Mouse (Mus musculus) cerebellum, adult 11 months (tissue): ENCODE results near the gene Lrrc20.

Source experiments
- DNase-seq: peaks from one replicate; pipeline ENCODE4 v3.0.0; 2022

Gene Lrrc20

DNA sequence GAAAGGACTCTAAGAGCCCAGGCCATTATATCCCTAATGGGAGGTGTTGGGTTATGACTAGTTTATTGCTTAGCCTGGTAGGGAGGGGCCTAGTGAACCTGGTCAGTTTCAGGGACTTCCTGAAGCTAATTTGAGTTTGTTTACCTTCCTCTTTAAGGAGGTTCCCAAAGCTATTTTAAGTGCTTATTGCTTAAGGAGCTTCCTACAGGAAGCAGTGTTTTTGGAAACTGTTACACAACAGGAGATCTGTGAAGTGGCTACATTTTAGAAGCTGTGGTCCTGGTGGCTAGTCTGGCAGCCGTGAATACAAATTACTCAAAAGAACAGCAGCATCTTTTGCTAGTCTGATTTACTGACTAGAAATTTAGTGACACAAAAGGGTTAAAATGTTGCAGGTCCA lies 1.3 kb upstream of the Lrrc20 start:
- no peak for DNase-seq

DNA sequence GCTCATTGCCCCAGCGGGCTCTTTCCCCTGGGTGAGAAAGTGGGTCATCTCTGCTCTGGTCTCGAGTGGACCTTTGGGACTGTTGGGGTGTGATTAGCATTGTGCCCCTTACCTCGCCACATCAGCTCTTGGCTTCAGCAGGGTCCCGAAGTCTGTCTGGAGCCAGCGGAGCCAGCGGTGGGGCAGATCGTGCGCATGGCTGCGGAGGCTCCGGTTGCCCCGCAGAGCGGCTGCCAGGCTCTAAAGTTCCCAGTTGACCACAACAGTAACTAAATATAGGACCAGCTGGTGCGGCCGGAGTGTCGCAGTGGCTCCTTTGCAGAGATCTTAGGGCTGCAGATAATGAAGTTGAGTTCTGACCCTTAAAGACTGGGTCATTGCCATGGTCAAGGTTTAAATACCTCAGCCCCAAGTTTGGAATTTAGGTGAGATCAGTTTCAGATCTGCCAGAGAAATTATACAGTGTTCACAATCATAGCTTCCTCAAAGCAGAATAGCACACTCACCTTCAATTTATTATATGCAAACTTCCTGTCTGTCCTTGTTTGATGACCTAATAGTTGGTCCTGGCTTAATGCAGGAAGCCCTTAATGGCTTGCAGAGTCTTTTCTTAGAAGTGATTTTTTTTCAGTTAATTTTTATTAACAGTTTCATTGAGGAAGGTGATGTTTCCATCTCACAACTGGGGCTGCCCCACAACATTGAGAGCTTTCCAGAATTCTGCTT lies 1.0 kb downstream of the Lrrc20 start:
- DNase-seq: no peak

- DNase-seq: no peak
Observed at GRCm38 (mm10) chr10:61479461-61479860, 3.9 kb downstream of the Lrrc20 start.

- no peak for DNase-seq
Observed at GRCm38 (mm10) chr10:61479927-61480326, 4.3 kb downstream of the Lrrc20 start.

GRCm38 (mm10) chr10:61480488-61480887 lies 4.9 kb downstream of the Lrrc20 start:
- no peak for DNase-seq

DNA sequence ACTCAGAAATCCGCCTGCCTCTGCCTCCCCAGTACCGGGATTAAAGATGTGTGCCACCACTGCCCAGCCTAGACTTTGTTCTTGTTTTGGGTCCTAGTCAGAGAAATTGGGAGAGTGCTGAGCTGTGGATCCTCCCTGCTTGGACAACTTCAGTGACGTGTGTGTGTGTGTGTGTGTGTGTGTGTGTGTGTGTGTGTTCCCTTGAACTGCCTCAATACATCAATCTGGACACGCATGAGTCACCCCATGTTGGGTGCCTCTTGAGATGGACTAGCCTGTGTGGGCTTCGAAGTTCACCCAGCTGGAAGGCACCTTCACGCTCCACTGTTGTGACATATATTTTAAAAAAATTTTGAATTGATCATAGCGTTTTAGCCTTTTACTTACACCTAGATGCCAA lies 7.2 kb downstream of the Lrrc20 start:
- no peak for DNase-seq

- DNase-seq: no peak
Observed at GRCm38 (mm10) chr10:61484801-61485200, 9.2 kb downstream of the Lrrc20 start.

- DNase-seq: no peak
Observed at GRCm38 (mm10) chr10:61486551-61487339, 11.1 kb downstream of the Lrrc20 start.

GRCm38 (mm10) chr10:61488522-61489110 lies 13.0 kb downstream of the Lrrc20 start:
- DNase-seq: no peak

GRCm38 (mm10) chr10:61491573-61491972 lies 16.0 kb downstream of the Lrrc20 start:
- no peak for DNase-seq

DNA sequence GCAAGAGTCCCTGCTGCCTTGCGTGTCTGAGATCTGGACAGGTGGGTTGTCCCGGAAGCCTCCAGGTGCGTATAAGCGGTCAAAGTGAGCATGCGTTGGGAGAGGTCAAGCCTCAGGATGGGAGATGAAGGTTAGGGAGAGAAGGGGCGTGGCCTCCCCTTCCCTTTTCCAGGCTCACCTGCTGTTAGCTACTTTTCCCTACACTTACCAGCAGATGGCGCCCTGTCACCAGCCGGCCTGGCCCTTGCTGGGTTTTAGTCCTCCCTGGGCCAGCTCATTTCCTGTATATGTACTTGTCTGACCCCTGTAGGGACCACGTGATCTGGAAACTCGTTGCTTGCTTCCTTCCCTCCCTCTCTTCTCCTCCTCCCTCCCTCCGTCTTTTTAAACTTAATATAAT lies 16.4 kb downstream of the Lrrc20 start:
- peak; percentile 73 for DNase-seq

DNA sequence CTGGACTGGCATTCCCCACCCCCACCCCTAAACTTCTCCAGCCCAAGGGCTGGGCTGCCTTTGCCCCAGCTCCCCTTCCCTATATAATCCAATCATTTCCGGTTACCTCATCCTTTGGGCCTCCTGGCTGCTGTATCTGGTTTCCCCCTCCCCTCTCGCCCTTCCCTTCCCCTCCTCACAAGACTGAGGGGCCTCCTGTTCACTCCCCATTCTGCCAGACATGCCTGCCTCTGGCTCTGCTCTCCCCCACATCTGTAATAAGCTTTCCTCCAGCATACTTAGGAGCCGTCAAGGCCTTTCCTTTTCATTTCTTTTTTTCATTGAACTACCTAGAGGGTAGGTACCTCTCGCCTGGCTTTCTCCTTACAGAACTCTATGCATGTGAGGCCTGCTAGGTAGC lies 19.9 kb downstream of the Lrrc20 start:
- DNase-seq: no peak

DNA sequence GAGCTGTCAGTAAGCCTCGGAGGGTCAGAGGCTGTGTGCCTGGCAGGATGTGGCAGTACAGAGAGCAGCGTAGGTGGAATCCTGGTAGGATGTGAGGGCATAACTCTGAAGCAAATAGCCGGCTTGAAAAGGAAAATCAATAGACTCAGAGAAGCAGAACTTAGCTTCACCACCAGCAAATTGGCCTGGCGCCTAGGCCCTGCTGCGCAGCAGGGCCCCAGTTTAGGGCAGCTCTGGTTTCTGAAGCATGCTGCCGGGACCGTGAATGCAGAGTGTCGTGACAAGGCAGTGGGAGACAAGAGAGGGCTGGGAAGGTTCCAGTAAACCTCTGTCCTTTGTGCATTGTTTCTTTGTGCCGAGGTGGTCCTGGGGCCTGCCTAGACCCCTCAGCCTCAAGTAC lies 20.6 kb downstream of the Lrrc20 start:
- DNase-seq: no peak

DNA sequence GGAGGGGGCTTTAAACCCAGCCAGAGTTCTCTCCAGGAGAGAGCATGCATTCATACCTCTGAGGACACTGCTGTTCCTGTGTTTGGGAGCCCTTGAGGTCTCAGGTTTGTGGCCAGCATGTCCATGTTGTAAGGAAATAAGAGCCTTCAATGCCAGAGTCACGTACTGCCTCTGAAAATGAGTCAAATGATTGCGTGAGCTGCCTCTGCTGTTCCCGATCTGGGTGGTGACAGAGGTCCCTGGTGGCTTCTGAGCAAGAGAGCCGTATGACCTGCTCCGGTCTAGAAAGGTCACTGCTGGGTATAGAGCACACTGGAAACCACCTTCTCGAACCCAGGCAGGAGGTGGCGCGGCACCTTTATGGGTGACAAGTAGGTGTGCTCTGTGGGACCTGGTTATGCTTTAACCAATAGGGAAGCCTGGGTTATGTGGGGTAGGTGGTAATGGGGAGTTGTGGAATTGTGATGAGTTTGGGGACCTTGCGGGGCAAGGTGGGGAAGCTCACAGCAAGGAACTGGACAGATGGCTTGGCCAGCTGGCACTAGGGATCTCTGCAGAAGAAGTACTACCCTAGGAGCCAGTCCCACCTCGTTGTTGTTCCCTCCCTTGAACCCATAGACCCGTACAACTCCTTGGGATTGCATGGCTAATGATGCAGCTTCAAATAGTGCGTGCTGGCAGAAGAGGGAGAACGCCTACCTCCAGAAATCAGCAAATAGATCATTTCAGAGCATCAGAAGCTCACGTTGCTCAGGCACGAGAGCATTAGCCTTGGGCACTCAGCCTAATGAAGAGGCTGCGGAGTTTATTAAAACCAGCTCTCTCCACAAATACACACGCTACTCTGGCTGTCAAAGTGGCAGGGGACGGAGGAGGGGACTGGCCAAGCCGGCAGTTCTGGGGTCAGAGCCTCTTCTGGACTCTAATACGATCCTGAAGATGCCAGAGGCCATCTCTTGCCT lies 24.2 kb downstream of the Lrrc20 start:
- DNase-seq: no peak

- DNase-seq: no peak
Observed at GRCm38 (mm10) chr10:61500756-61501155, 25.2 kb downstream of the Lrrc20 start.

GRCm38 (mm10) chr10:61504073-61504472 lies 28.5 kb downstream of the Lrrc20 start:
- DNase-seq: no peak

DNA sequence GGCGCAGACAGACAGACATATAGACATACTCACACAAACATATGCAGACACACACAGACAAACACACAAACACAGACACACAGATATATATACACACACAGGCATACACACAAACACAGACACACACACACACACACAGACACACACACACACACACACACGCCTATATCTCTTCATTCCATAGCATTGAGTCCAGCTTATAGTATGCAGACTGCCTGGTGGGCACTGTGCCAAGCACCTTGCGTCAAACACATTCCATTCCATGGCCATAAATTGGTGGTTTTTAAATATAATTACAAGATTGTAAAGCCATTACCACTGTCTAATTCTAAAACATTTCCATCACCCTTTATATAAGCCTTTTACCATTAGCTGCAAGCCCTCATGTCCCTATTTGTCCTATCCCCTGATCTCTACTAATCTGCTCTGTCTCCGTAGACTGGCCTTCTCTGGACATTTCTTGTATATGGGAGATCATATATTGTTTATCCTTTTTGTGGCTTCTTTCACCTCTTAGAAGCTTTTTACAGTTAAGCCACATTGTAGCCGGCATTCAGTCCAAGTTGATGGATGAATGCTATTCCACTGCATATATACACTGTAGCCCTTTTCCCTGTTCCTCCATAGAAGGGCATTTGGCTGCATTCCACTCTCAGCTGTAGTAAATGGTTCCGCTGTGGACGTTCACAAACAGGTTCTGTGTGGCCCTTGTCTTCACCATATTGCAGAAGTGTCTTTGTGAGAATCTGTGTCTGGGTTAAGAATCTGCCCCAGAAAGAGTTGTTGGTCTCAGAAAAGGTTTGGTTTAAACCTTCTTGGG lies 31.0 kb downstream of the Lrrc20 start:
- no peak for DNase-seq

DNA sequence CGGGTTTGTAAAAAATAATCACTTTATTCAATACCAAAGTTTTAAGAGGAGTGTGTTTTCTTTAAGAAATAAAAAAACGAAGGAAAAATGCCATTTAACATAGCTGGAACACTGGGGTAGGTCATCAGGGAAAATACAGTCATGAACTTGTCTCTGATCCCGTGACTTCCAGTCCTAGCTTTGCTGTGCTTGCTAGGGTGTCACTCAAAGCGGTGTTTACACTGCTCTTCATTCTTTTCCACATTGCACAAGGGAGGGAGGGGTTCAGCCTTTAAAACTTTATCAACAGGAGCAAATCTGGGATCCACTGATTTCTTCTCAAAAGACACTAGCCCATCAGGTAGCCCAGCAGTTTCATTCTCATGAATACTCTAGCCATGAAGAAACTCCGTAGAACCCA lies 34.3 kb downstream of the Lrrc20 start:
- DNase-seq: no peak

- no peak for DNase-seq
Observed at GRCm38 (mm10) chr10:61510809-61511208, 35.2 kb downstream of the Lrrc20 start.

DNA sequence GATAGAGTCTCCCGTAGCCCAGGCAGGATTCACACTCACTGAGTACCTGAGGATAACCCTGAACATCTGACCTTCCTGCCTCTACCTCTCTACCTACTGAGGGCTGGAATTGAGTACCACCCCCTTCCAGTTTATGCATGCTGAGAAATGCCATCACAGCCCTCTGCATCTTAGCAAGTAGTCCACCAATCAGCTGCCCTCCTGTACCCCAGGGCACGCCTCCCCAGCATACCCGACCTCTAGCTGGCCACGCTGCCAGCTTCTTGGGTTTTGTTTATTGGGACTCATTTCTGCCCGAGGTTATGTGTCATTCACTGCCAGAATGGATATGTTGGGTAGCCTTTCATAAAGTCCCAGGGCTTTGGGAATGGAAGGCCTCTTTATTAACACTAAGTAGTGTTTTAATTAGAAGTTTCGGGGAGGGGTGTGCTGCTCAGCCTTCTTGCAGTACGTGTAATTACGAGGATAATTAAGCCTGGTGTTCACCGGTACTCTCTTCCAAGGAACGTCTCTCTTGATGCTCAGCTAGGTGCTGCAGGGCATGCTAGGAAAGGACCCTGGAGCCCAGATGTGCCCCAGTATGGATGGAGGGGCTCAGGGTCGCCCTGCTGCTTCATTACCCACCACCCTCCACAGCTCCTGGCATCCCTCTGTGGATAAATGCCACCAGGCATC lies 36.8 kb downstream of the Lrrc20 start:
- DNase-seq: no peak

- DNase-seq: no peak
Observed at GRCm38 (mm10) chr10:61516866-61517265, 41.3 kb downstream of the Lrrc20 start.
